In the genomic region with DNA sequence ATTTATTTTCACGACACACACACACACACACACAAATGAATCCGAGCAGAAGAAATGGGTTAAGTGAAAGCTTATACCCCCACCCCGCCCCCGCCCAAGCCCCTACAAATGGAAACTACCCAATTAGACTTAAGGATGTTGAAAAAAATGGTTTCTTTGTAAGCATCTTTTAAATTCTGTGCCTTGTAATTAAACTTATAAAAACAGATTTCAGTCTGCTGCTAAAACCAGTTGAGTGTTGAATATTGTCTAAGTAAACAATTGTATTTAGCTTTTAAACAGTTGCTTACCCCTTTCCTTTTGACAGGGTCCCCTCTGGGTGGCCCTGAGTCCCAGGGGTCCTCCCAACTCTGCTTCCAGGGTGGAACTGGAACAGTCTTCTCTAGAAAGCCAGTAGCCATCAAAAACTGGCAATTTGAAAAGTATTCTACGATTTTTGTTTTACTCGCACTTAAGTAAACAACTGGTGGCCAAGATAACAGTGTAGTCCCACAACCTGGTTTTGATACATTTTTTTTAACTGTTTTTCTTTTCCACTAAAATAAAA, we compare ENCODE assay signal across 8 mouse cellular contexts. TPM values are rescaled to one million over a fixed set of nuclear protein-coding genes. Genes with fewer than 3 reads are reported as not detected.
DNase-seq lines count a peak whose midpoint lies in the region; ATAC-seq and TF ChIP-seq lines count a peak whose summit lies in the region.

No protein-coding gene starts in this region.

- H3K4me1 ChIP-seq in kidney, adult 2 months (ENCODE audit: control insufficient read depth, insufficient read depth, low read length): peaks cover 3% of the 10 kb centered on the region; the same call in 1 of the 2 replicates
- peaks cover 6% of the 10 kb centered on the region for H3K4me1 ChIP-seq in hindbrain, embryonic 13.5 days (replicated peaks)
- peaks cover 9% of the 10 kb centered on the region for H3K4me1 ChIP-seq in midbrain, embryonic 14.5 days (ENCODE audit: control insufficient read depth, insufficient read depth, low read length)

- ATAC-seq in hindbrain, embryonic 13.5 days (ENCODE audit: low FRiP score): no peak
- no peak for ATAC-seq in midbrain, embryonic 14.5 days (ENCODE audit: low FRiP score, low TSS enrichment)

- peak overlapping the region; percentile 86 for H3K4me3 ChIP-seq in kidney, adult 2 months (ENCODE audit: insufficient read depth, low read depth, low read length)
- H3K4me3 ChIP-seq in hindbrain, embryonic 13.5 days: peak overlapping the region; percentile 80
- peak overlapping the region; percentile 98 for H3K4me3 ChIP-seq in midbrain, embryonic 14.5 days (replicated peaks; ENCODE audit: low read depth, low read length)

- H3K4me2 ChIP-seq in hindbrain, embryonic 13.5 days: peak overlapping the region; percentile 59
- peak overlapping the region; percentile 71 for H3K4me2 ChIP-seq in midbrain, embryonic 14.5 days (ENCODE audit: low read length)

- H3K36me3 ChIP-seq in kidney, adult 2 months (ENCODE audit: control insufficient read depth, insufficient read depth, low read length): peaks cover 17% of the 10 kb centered on the region
- H3K36me3 ChIP-seq in hindbrain, embryonic 13.5 days: peaks cover 27% of the 10 kb centered on the region
- peaks cover 30% of the 10 kb centered on the region for H3K36me3 ChIP-seq in midbrain, embryonic 14.5 days (ENCODE audit: control insufficient read depth, insufficient read depth, low read length)

- TF ChIP-seq CTCF in kidney, adult 2 months (conservative IDR thresholded peaks at IDR 0.05; ENCODE audit: insufficient read depth, insufficient read length, low read depth, low read length): no peak

- peak overlapping the region; percentile 100 for H3K9ac ChIP-seq in hindbrain, embryonic 13.5 days
- peak overlapping the region; percentile 100 for H3K9ac ChIP-seq in midbrain, embryonic 14.5 days (replicated peaks; ENCODE audit: low read length)

- H3K27ac ChIP-seq in kidney, adult 2 months (ENCODE audit: insufficient read depth, low read depth, low read length): peak overlapping the region; percentile 98
- H3K27ac ChIP-seq in hindbrain, embryonic 13.5 days: peak overlapping the region; percentile 100
- peak overlapping the region; percentile 100 for H3K27ac ChIP-seq in midbrain, embryonic 14.5 days (replicated peaks; ENCODE audit: low read depth, low read length)

- no peak for TF ChIP-seq POLR2A in kidney, adult 2 months (IDR thresholded peaks at IDR 0.05; ENCODE audit: low read depth, low read length)

- WGBS in kidney, adult 2 months: 8% methylated on average over 6 of the region's 6 CpGs
- 23% methylated on average over 6 of the region's 6 CpGs for WGBS in hindbrain, embryonic 13.5 days
- WGBS in midbrain, embryonic 14.5 days: 19% methylated on average over 6 of the region's 6 CpGs

- no peaks in the 10 kb centered on the region for H3K27me3 ChIP-seq in kidney, adult 2 months (replicated peaks; ENCODE audit: control insufficient read depth, insufficient read depth, low read length)
- H3K27me3 ChIP-seq in hindbrain, embryonic 13.5 days: no peaks in the 10 kb centered on the region
- H3K27me3 ChIP-seq in midbrain, embryonic 14.5 days (ENCODE audit: control insufficient read depth, insufficient read depth, low read length): no peaks in the 10 kb centered on the region

- DNase-seq in kidney, adult 2 months: no peak
- no peak for DNase-seq in kidney, adult 9 months
- peak; percentile 41 for DNase-seq in adipocyte (ENCODE audit: low spot score)
- DNase-seq in midbrain, embryonic 14.5 days: peak; percentile 65
- DNase-seq in urinary bladder, postnatal 10 days (ENCODE audit: low spot score): no peak
- DNase-seq in cerebellum, adult 18-20 months: no peak
- DNase-seq in lung, adult 18-20 months: no peak

- no peaks in the 10 kb centered on the region for H3K9me3 ChIP-seq in hindbrain, embryonic 13.5 days
- no peaks in the 10 kb centered on the region for H3K9me3 ChIP-seq in midbrain, embryonic 14.5 days (ENCODE audit: control insufficient read depth, low read length)

RNA-seq across cellular contexts. Expression of a gene that starts 3.6 kb away (rescaled TPM):
- 41.9 and 47.5 TPM in 2 replicates for polyA plus RNA-seq in kidney, adult 2 months (2012; rRNA removed)
- polyA plus RNA-seq in hindbrain, embryonic 13.5 days (2015; fragmentation: Nextera tagmentation; extraction: Ambion mirVana): 49.3 and 49.9 TPM in 2 replicates
- polyA plus RNA-seq in midbrain, embryonic 14.5 days (2014; fragmentation: Nextera tagmentation; extraction: Ambion mirVana): 39.3 and 80.6 TPM in 2 replicates

Comparison
In these comparisons a context has a peak if more than half of its experiments do, and no peak if none do; other contexts are left out.
1. DNase-seq: peak in adipocyte (single experiment) and midbrain, embryonic 14.5 days (single experiment); none in kidney, adult 2 months (single experiment), kidney, adult 9 months (single experiment), urinary bladder, postnatal 10 days (single experiment), cerebellum, adult 18-20 months (0 of 2) and lung, adult 18-20 months (0 of 2).
2. Peak in every context shown above with its lines, with median percentiles within 50 percentile points of each other: H3K27ac ChIP-seq and H3K4me3 ChIP-seq.